Mouse (Mus musculus) right cerebral cortex, postnatal 4 days (tissue): ENCODE data around the gene Casp4.

Experiments
- DNase-seq: peaks from one replicate; pipeline ENCODE4 v3.0.0-alpha.2; 2022

Gene Casp4

DNA sequence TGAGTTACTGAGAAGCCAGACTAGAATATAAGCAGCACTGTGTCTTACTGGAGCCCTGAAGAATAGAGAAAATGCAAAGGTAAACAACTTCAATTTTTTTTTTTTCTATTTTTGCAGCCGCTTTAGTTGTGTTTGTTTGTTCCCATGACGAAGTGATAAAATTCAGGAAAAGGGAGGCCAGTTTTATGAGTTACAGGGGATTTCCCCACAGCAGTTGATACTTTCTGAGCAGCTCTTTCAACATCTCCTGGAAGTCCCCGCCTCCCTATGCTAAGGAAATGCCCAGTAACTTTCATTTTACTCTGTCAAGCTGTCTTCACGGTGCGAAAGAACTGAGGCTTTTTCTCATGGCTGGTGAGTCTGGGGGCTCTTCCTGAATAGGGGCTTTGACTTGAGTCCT, at the start of gene Casp4:
TSS of gene Casp4 (plus strand) at position 268 of the 400 bp plus-strand sequence.
- no peak for DNase-seq

DNA sequence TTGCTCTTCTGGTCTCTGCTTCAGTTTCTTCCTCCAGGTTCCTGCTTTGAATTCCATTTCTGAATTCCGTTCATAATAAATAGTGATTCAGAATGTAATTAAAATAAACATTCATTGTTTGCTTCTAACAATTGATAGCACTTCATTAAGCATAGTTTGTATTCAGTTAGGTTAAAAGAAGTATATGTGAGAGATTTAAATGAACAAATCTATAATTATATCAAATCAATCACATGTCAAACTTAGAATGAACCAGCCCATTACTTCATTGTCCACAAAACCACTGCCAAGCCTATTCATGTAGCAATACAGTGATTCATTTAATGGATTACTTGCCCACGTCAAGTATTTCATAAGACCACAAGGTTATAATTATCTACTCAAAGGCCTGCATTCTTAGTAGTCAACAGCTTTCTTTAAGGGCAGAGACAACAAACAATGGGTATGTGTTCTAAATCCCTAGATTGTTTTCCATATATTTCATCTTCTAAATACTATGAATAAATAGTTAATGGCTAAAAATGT, 44.6 kb upstream of the Casp4 start:
- DNase-seq: no peak

DNA sequence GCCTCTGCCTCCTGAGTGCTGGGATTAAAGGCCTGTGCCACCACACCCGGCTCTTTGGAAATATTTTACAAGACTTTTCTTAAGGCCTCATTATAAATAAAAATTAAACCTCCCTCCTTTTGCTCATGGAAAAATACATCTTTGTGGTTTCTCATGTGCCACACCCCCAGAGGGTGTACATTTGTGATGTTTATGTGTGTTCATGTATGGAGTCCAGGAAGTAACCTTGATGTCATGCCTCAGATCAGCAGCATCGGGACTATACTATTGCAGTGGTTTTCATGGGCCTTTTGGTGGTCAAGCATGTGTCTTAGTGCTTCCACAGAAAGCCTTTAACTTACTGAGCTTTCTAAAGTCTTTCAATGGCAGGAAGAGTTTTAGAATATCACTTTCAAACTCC, 38.4 kb upstream of the Casp4 start:
- DNase-seq: no peak

DNA sequence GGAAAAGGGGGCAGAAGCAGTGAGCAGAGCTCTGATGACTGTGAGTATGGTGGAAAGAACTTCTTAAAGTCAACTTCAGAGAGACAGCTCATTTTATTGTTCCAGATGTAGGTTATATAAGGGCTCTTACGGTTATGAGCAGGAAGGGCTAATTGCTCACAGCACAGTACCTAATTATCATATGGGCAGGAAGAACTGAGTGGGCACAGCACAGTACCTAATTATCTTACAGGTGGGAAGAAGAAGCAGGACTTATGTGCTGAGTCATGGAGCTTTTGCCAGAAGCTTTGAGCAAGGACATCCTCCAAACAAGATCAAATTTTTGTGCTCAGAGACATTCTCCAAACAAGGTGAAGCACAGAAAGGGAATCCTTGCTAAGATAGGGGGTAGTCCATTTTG, 37.7 kb upstream of the Casp4 start:
- no peak for DNase-seq

DNA sequence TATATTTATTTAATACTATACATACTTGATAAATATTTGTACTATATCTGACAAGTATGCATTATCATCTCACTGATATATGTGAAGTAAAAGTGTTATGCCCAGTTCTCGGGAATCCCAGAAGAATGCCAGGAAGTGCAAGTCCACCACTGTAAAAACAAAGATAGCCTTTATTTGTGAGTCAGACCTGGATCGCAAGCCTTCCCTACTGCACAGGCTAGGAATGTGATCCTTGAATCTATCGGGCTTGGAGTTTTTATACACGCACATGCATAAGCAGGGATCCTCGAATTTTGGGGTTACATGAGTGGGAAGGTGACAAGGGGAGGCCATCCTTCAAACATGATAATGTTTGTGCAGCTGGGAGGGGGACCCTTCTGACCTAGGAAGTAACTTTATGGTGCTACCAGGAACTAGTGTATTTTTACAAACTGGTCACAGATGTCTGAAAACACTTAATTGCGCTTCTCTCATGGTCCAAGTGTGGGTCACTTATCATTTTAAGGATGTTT, 37.2 kb upstream of the Casp4 start:
- DNase-seq: no peak

DNA sequence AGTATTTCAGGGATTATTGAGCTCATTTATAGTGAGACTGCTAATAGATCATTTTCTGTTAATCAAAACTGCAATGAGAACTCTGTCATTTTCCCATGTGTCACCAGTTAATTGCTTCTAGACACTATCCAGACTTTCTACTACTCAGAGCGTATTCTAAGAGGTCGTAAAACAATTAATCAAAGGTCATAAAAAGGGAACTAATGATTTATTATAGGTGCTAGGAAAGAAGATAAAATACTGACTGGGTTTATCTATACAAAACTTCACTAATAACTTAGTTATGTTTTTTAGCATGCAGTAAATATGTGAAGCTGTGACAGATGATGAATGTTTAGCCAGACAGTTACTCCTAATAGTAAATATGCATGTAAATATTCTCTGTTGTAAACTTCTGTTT, 22.6 kb upstream of the Casp4 start:
- DNase-seq: no peak

DNA sequence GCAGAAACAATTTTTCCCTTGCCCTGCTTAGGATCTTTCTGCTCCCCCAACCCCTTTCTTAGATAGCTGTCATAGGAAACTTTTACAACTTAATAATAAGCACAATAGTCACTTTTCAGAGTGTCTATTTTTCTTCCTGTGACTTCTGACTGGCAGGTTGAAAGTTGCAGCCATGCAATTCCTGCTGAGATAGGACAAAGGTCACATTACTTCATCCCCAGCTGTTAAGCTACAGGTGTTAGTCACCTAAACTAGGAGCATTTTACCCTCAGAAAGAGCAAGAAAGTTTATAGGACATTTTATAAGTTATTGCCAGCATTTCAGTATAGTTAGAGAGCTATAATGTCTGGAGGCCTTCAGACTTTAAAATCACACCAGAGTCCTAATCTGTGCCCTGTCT, 22.0 kb upstream of the Casp4 start:
- no peak for DNase-seq

DNA sequence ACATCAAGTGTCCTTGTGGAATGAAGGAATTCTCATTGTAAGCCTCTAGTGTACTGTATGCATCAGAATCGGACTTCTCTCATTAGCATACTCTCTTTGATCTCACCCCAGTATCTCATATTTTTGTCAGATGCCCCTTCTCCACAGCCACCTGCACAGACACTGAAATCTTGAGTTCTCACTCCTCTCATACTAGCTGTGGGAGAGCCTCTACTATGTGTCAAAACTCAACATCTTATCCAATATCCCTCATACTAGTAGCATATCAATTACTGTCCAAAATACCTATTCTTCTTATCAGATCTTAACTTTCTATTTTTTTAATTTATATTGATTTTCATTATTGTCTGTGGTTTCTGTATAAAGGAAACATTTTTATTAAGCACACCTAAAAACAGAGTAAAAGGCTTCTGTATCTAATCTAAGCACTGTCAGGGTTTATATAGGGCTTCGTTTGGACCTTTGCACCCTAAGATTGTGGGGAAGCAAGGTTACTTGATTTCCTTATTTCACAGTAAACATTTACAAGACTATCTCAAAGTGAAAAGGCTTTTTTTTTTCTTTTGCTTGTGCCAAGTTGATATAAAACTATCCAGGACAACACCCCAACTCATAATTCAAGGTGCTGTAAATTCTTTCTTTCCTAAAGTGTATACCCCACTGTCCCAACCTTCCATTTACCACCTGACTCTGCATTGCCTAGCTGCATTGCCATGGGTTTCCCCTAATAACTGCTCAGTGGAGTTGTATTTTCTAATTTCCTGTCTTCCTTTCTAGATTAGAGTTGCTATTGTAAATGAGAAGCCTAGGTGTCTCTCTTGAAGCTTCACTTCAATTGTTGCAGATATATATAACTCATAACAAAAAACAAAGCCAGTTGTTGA, 12.0 kb upstream of the Casp4 start:
- DNase-seq: no peak

DNA sequence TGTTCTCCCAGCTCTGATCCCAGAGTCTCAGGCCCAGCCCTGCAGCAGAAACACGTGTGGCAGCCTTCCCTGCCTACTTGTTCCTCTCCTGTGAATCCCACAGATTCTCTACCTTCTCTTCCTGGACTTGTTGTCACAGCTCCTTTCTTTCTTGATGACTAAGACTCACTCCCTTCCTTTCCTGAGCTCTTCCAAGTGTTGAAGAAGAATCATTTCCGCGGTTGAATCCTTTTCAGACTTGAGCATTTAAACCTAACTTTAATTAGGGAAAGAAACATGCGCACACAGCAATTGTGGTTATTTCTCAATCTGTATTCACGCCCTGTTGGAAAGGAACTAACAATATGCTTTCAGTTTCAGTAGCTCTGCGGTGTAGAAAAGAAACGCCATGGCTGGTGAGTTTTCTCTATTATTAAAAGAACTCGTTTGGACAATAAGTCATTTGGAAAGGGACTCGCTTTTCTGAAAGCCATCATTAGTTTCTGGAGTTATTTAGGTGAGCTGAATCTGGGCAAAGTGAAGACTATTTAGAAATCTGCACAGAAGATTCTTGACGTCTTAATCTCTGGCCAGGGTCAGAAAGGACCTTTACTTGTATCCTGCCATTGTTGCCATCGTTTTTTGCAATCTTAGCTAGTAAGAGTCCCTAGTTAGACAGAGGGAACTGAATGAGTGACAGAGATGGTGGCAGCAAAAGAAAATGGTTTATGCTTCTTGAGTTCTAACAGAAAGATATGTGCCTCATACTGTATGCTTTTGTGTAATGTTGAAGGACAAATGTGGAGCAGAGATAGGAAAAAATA, 10.1 kb upstream of the Casp4 start, which contains the start of gene Casp1:
TSS of gene Casp1 (plus strand) at position 189 of the 803 bp plus-strand sequence.
- DNase-seq: no peak

DNA sequence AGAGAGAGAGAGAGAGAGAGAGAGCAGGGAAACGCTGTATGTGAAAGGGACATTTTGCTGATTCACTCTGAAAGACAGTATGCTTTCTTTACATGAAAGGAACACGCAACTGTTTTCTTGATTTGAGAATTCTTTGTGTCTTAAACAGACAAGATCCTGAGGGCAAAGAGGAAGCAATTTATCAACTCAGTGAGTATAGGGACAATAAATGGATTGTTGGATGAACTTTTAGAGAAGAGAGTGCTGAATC, 9.6 kb upstream of the Casp4 start:
- DNase-seq: no peak

DNA sequence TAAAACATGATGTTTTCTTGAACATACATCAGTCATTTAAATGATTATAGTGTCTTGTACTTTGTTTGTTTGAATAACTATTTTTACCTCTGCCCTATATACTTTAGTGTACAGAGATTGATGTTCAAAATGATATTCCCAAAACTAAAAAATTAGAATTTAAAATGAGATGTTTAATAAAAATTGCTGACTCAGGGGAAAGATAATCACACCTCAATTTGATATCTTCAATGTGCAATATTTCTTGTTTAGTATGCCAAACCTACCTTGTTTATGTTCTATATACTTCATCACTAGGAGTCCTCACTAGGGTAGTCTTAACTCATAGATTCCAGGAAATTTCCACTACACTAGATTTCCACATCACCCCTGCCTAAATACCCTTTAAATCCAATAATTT, 1.5 kb downstream of the Casp4 start:
- DNase-seq: no peak

DNA sequence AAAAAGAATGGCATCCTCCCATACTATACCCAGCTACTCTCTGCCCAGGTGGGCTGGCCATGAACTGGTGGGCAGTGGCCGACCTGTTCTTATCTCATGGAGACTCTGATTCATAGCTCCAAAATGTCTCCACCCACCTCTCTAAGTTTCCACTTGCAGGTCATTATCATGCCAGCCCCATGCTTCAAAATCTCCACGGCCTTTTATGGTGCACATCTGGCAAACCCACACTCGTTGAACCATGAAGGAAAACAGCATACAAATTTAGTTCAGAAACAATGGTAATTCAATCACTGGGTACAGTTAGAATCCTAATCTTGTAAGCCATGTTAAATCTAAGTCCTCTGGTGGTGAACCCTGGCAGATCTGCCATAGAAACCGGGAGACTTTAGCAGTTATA, 2.8 kb downstream of the Casp4 start:
- no peak for DNase-seq

DNA sequence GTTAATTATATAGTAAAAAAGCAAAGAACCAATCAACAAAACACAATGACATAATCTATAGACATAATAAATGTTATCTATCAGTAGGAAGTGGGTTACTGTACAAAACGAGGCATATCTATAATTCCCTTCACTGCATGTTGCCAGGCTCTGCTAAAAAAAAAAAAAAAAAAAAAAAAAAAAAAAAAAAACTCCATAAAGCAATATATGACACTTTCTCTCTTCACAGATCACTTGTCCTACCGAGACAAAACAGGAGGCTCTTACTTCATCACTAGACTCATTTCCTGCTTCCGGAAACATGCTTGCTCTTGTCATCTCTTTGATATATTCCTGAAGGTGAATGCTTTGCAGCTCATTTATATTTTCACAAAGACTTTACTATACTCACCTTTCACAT, 19.6 kb downstream of the Casp4 start:
- no peak for DNase-seq

DNA sequence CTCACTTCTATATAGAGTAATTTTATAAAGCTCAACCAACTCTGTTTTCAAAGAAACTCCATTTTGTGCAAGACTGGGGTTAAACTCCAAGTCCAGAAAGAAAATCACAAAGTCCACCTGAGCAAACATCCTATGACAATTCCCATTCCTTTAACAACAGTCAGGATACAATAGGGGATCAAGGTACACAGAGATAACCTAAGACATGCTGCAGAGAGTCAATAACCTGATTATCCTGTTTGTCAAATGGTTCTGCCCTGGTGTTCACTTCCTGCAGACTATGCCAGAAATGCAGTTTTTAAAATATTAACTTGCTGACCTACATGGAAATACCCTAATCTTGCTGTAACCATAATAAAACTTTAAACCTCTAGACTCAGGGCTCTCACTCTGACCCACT, 23.8 kb downstream of the Casp4 start:
- DNase-seq: no peak

DNA sequence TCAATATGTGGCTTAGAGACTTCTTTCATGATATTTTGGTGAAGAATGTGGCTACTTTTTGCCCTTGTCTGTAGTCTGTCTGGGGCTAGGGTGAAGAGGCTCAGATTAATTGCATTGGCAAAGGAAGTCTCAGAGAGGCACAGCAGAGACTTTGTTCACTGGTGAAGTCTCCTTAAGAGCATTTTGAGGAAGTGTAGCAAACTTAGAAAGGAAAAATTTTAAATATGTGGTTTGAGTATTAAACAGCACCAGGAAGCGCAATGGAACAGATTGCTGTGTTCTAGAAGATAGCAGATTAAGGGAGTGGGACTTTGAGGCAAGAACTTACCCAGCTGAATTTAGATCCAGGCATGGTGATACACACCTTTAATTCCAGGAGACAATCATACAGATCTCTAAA, 24.8 kb downstream of the Casp4 start:
- no peak for DNase-seq

DNA sequence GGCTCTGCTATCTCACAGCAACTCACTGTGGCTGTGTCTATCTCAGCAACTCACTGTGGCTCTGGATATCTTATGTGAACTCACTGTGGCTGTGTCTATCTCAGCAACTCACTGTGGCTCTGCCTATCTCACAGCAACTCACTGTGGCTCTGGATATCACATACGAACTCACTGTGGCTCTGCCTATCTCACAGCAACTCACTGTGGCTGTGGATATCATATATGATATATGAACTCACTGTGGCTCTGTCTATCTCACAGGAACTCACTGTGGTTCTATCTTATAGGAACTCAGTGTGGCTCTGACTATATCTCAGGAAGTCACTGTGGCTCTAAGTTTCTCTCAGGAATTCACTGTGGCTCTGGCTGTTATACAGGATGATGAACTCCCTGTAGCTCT, 34.5 kb downstream of the Casp4 start:
- DNase-seq: no peak

DNA sequence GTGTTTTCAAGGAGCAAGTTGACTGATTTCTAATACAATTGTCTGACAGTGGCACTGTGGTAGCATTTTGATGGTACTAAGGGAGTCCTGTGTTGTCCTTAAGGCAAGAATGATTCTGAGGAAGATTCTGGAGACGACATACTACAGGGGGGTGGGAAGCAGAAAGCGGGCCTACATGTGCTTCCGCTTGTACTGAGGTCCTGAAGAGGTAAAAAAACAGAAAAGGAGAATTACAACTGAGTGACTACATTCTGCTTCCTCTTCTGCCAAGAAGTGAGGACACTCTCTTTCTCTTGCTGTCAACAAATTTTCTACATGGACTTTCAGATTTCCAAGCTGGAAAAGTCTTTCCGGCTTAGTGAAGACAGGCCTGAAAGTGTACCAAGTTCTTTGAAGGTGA, 35.5 kb downstream of the Casp4 start:
- no peak for DNase-seq

DNA sequence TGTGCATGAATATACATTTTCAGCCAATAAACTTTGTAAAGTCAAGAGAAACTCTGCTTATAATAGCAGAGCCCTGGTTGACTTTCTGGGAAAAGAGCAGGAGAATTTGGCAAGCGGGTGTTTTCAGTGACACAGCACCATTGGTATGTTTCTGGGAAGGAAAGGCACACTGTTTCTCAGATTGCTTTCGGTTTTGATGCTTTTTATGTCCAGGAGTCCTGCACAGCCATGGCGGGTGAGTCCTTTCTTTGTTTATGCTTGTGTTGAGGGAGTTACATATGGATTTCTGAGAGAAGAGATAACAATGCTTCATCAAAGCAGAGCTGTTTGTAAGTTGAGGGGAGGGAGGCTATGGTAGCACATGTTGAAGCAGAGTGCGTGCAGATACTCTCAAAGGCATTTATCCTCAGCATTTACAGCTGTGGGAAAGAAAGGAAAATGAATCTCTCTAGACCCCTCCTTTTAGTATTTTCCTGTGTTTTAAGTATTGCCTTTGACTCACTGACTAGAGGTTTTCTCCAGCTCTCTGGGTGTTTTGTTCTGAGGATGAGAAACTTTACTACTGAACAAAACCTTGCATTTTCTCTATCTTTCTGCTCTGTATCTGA, 36.8 kb downstream of the Casp4 start, which contains the start of gene Casp12:
TSS of gene Casp12 (plus strand) at position 140 of the 608 bp plus-strand sequence.
- no peak for DNase-seq

DNA sequence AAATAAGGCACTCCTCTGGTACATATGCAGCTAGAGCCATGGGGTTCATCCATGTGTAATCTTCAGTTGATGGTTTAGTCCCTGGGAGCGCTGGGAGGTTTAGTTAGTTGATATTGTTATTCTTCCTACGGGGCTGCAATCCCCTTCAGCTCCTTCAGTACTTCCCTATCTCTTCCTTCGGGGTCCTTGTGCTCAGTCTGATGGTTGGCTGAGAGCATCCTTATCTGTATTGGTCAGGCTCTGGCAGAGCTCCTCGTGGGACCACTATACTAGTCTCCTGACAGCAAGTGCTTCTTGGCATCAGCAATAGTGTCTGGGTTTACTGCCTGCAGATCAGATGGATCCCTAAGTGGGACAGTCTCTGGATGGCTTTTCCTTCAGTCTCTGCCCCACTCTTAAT, 38.8 kb downstream of the Casp4 start:
- no peak for DNase-seq

DNA sequence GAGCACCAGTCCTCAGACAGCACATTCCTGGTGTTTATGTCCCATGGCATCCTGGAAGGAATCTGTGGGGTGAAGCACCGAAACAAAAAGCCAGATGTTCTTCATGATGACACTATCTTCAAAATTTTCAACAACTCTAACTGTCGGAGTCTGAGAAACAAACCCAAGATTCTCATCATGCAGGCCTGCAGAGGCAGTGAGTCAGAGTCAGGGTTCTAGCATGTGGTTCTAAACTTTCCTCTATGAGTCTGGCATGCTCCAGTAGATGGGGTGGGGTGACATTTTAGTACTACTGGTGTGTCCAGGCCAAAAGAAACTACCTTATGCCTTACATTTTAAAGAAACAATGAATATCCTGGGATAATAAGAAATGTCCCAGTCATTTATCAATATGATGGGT, 45.0 kb downstream of the Casp4 start:
- DNase-seq: no peak

DNA sequence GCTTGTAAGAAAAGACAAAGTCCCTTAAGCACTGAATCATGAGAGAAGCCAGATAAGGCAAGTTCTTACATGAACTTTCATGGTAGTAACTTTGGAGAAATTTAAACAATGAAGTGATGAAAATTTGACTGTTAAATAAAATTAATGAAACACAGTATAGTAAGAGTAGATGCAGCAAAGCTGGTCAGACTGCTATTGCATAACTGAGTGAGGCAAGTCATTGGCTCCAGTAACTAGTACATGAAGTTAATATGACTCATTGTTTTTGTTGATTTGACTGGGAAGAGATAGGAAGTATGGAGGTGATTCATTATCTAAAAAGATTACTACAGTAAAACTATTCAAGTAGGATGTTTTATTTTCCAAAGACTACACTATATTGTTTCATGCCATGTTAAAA, 48.2 kb downstream of the Casp4 start:
- DNase-seq: no peak
